9 mouse cellular contexts compared by ENCODE assay signal in the genomic region with DNA sequence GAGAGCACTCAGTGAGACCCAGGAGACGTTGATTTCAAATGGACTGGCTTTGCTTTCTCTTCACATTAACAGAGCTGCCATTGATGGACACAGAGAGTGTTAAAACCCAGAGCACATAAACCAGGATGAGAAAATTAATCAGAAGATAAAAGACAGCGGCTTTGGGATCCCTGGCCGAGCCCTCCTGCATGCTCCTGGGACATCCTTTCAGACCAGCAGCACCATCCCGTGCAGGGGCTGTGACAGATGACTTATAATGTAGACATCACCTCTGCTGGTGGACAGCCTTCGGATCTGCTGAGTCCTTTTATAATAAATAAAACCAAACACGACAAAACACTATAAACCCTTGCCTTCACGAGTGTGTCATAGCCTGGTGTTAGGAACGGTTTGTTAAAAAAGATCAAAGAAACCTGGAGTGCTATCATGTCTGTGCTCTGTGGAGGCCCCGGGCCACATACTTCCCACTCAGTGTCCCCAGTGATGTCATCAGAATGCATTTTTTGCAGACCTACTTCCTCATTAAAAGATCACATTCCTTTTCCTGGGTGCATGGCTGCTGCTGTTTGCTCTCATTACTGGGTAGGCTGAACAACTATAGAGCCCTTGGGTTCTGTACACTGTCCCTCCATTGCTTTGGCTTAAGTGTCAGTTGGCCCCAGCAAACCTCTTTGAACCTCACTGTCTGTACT.
DNase-seq lines count a peak whose midpoint lies in the region; ATAC-seq and TF ChIP-seq lines count a peak whose summit lies in the region.
"Had no signal": no experiment of that assay in that cellular context is flagged by ENCODE, and none has a peak within 500 bp of the region (broad histone marks: within the 10 kb centered on the region; RNA-seq: fewer than 3 reads in every experiment).

No protein-coding gene starts in this region.

- no peak for DNase-seq in midbrain, embryonic 10.5 days (ENCODE audit: low spot score)
- DNase-seq in midbrain, postnatal 0 days (ENCODE audit: low spot score) = no peak
- DNase-seq in right cerebral cortex, adult 2 months (ENCODE audit: low spot score in 2 of 2) = no peak
- DNase-seq in layer of hippocampus, adult 9-10 months (ENCODE audit: low spot score) = no peak

- no peak overlapping the region for H3K4me3 ChIP-seq in forebrain, embryonic 12.5 days (replicated peaks)
- no peak overlapping the region for H3K4me3 ChIP-seq in forebrain, embryonic 16.5 days (replicated peaks; ENCODE audit: low read length)
- no peak overlapping the region for H3K4me3 ChIP-seq in midbrain, embryonic 10.5 days
- no peak overlapping the region for H3K4me3 ChIP-seq in midbrain, postnatal 0 days (ENCODE audit: low read depth, low read length)
- no peak overlapping the region for H3K4me3 ChIP-seq in intestine, postnatal 0 days (ENCODE audit: low read depth, low read length)
- H3K4me3 ChIP-seq in stomach, embryonic 14.5 days (ENCODE audit: low read depth, low read length) = no peak overlapping the region
- H3K4me3 ChIP-seq: liver, embryonic 12.5 days had no signal

- 0 out of 2 replicates have a peak, but pooled peaks have one; percentile 27 for ATAC-seq in forebrain, embryonic 12.5 days (ENCODE audit: low FRiP score)
- no peak for ATAC-seq in forebrain, embryonic 16.5 days
- no peak for ATAC-seq in midbrain, postnatal 0 days (ENCODE audit: low FRiP score)
- peak; percentile 74 for ATAC-seq in intestine, postnatal 0 days
- 0 out of 2 replicates have a peak, but pooled peaks have one; percentile 10 for ATAC-seq in stomach, embryonic 14.5 days (ENCODE audit: insufficient number of reproducible peaks, insufficient read depth, low FRiP score, low read depth)
- ATAC-seq: liver, embryonic 12.5 days had no signal

- H3K36me3 ChIP-seq in forebrain, embryonic 12.5 days (replicated peaks) = no peaks in the 10 kb centered on the region
- H3K36me3 ChIP-seq in forebrain, embryonic 16.5 days (ENCODE audit: control insufficient read depth, insufficient read depth) = no peaks in the 10 kb centered on the region
- no peaks in the 10 kb centered on the region for H3K36me3 ChIP-seq in midbrain, embryonic 10.5 days
- no peaks in the 10 kb centered on the region for H3K36me3 ChIP-seq in midbrain, postnatal 0 days (ENCODE audit: insufficient read depth, low read length)
- no peaks in the 10 kb centered on the region for H3K36me3 ChIP-seq in intestine, postnatal 0 days (ENCODE audit: control insufficient read depth, insufficient read depth)
- no peaks in the 10 kb centered on the region for H3K36me3 ChIP-seq in stomach, embryonic 14.5 days (ENCODE audit: control insufficient read depth, insufficient read depth, low read length)
- H3K36me3 ChIP-seq: liver, embryonic 12.5 days had no signal

- H3K4me1 ChIP-seq in forebrain, embryonic 12.5 days = peaks cover 25% of the 10 kb centered on the region
- peaks cover 8% of the 10 kb centered on the region; the same call in 1 of the 2 replicates for H3K4me1 ChIP-seq in forebrain, embryonic 16.5 days (replicated peaks; ENCODE audit: control insufficient read depth, insufficient read depth, low read length)
- peaks cover 46% of the 10 kb centered on the region for H3K4me1 ChIP-seq in midbrain, embryonic 10.5 days
- peaks cover 17% of the 10 kb centered on the region; the same call in 1 of the 2 replicates for H3K4me1 ChIP-seq in midbrain, postnatal 0 days (ENCODE audit: insufficient read depth, low read length)
- H3K4me1 ChIP-seq in intestine, postnatal 0 days (replicated peaks; ENCODE audit: control insufficient read depth, insufficient read depth, low read length) = no peaks in the 10 kb centered on the region; the same call in 1 of the 2 replicates
- peaks cover 26% of the 10 kb centered on the region for H3K4me1 ChIP-seq in stomach, embryonic 14.5 days (ENCODE audit: control insufficient read depth, insufficient read depth, low read length)

- H3K27me3 ChIP-seq in forebrain, embryonic 12.5 days = no peaks in the 10 kb centered on the region
- H3K27me3 ChIP-seq in forebrain, embryonic 16.5 days (replicated peaks; ENCODE audit: control insufficient read depth, insufficient read depth, low read length) = no peaks in the 10 kb centered on the region
- H3K27me3 ChIP-seq in midbrain, embryonic 10.5 days (ENCODE audit: low read depth, poor library complexity, severe bottlenecking) = no peaks in the 10 kb centered on the region
- no peaks in the 10 kb centered on the region for H3K27me3 ChIP-seq in midbrain, postnatal 0 days (ENCODE audit: insufficient read depth, low read length)
- no peaks in the 10 kb centered on the region for H3K27me3 ChIP-seq in intestine, postnatal 0 days (replicated peaks; ENCODE audit: control insufficient read depth, insufficient read depth, low read length)
- H3K27me3 ChIP-seq in stomach, embryonic 14.5 days (ENCODE audit: control insufficient read depth, insufficient read depth, low read length) = no peaks in the 10 kb centered on the region
- H3K27me3 ChIP-seq: liver, embryonic 12.5 days had no signal

- no peak for TF ChIP-seq CTCF in midbrain, postnatal 0 days (IDR thresholded peaks at IDR 0.05)
- TF ChIP-seq CTCF in intestine, postnatal 0 days (IDR thresholded peaks at IDR 0.05; ENCODE audit: low read depth) = no peak

- H3K4me2 ChIP-seq in forebrain, embryonic 12.5 days = no peak overlapping the region
- no peak overlapping the region for H3K4me2 ChIP-seq in forebrain, embryonic 16.5 days (ENCODE audit: low read length)
- H3K4me2 ChIP-seq in midbrain, postnatal 0 days (ENCODE audit: low read depth, low read length, poor library complexity, severe bottlenecking) = no peak overlapping the region
- no peak overlapping the region for H3K4me2 ChIP-seq in intestine, postnatal 0 days (replicated peaks; ENCODE audit: low read depth)
- no peak overlapping the region for H3K4me2 ChIP-seq in stomach, embryonic 14.5 days (replicated peaks; ENCODE audit: low read depth, low read length)
- H3K4me2 ChIP-seq: liver, embryonic 12.5 days had no signal

- H3K9ac ChIP-seq in forebrain, embryonic 12.5 days = no peak overlapping the region
- H3K9ac ChIP-seq in forebrain, embryonic 16.5 days (replicated peaks; ENCODE audit: low read depth, low read length) = no peak overlapping the region
- H3K9ac ChIP-seq in midbrain, postnatal 0 days (replicated peaks; ENCODE audit: low read length, poor library complexity, severe bottlenecking) = no peak overlapping the region
- H3K9ac ChIP-seq in intestine, postnatal 0 days (ENCODE audit: low read depth, low read length) = no peak overlapping the region
- no peak overlapping the region for H3K9ac ChIP-seq in stomach, embryonic 14.5 days (replicated peaks; ENCODE audit: low read depth, low read length)
- H3K9ac ChIP-seq: liver, embryonic 12.5 days had no signal

- H3K27ac ChIP-seq in forebrain, embryonic 12.5 days = 0 out of 2 replicates have a peak overlapping the region, but pooled peaks have one; percentile 13
- no peak overlapping the region for H3K27ac ChIP-seq in forebrain, embryonic 16.5 days (ENCODE audit: low read length)
- peak overlapping the region; percentile 77 for H3K27ac ChIP-seq in midbrain, embryonic 10.5 days (replicated peaks)
- H3K27ac ChIP-seq in midbrain, postnatal 0 days (ENCODE audit: low read depth, low read length) = no peak overlapping the region; the same call in 1 of the 2 replicates
- no peak overlapping the region for H3K27ac ChIP-seq in intestine, postnatal 0 days (ENCODE audit: low read depth, low read length)
- H3K27ac ChIP-seq in stomach, embryonic 14.5 days (ENCODE audit: low read length) = no peak overlapping the region
- H3K27ac ChIP-seq: liver, embryonic 12.5 days had no signal

- H3K9me3 ChIP-seq in forebrain, embryonic 12.5 days = no peaks in the 10 kb centered on the region
- no peaks in the 10 kb centered on the region for H3K9me3 ChIP-seq in forebrain, embryonic 16.5 days (ENCODE audit: control insufficient read depth, low read length)
- H3K9me3 ChIP-seq in midbrain, embryonic 10.5 days (replicated peaks) = no peaks in the 10 kb centered on the region
- no peaks in the 10 kb centered on the region for H3K9me3 ChIP-seq in midbrain, postnatal 0 days (ENCODE audit: low read length)
- H3K9me3 ChIP-seq in intestine, postnatal 0 days (ENCODE audit: control insufficient read depth) = 0 out of 2 replicates have a peak, but pooled peaks cover 3% of the 10 kb centered on the region
- H3K9me3 ChIP-seq in stomach, embryonic 14.5 days (ENCODE audit: control insufficient read depth, low read depth, low read length) = no peaks in the 10 kb centered on the region
- H3K9me3 ChIP-seq: liver, embryonic 12.5 days had no signal

- 53% methylated on average over 9 of the region's 9 CpGs for WGBS in forebrain, embryonic 12.5 days
- WGBS in forebrain, embryonic 16.5 days = 47% methylated on average over 9 of the region's 9 CpGs
- WGBS in midbrain, embryonic 10.5 days = 60% methylated on average over 9 of the region's 9 CpGs
- WGBS in midbrain, postnatal 0 days = 17% methylated on average over 9 of the region's 9 CpGs
- WGBS in intestine, postnatal 0 days = 40% methylated on average over 9 of the region's 9 CpGs
- 34% methylated on average over 9 of the region's 9 CpGs for WGBS in stomach, embryonic 14.5 days

Comparison
In these comparisons a context has a peak if more than half of its experiments do, and no peak if none do; other contexts are left out.
1. ATAC-seq: peak in forebrain, embryonic 12.5 days (single experiment), intestine, postnatal 0 days (single experiment) and stomach, embryonic 14.5 days (single experiment); none in forebrain, embryonic 16.5 days (single experiment) and midbrain, postnatal 0 days (single experiment).
2. H3K27ac ChIP-seq: peak in forebrain, embryonic 12.5 days (single experiment) and midbrain, embryonic 10.5 days (single experiment); none in forebrain, embryonic 16.5 days (single experiment), midbrain, postnatal 0 days (single experiment), intestine, postnatal 0 days (single experiment) and stomach, embryonic 14.5 days (single experiment).